Mouse (Mus musculus) lung, postnatal 0 days (tissue): ENCODE measurements around the gene Ccdc13. TPM values are rescaled to one million over a fixed set of nuclear protein-coding genes. Genes with fewer than 3 reads are reported as not detected.

ENCODE experiments used
- ATAC-seq: fragments of 200-750 bp; cut with Nextera tagmentation; 2 replicates; pipeline ENCODE4 v1.8.0; 2017; ENCODE audit warnings: moderate library complexity
- DNase-seq: peaks from one replicate; pipeline ENCODE4 v3.0.0-alpha.2; 2016; ENCODE audit warnings: low spot score
- H3K27ac ChIP-seq: fragments of 300-500 bp; sonication (generic); 2 replicates; pipeline ENCODE4 v1.5.1; 2014; ENCODE audit warnings: antibody characterized with exemption, mild to moderate bottlenecking, low read length, mixed read lengths
- H3K27me3 ChIP-seq: fragments of 300-500 bp; sonication (generic); replicated peaks from 2 replicates; pipeline ENCODE4 v1.6.1; 2014; ENCODE audit warnings: low read length, mixed read lengths; ENCODE audit not compliant: insufficient read depth
- H3K36me3 ChIP-seq: fragments of 300-500 bp; sonication (generic); 2 replicates; pipeline ENCODE4 v1.6.1; 2014; ENCODE audit warnings: low read length, mixed read lengths; ENCODE audit not compliant: insufficient read depth
- H3K4me1 ChIP-seq: fragments of 300-500 bp; sonication (generic); 2 replicates; pipeline ENCODE4 v1.6.1; 2014; ENCODE audit warnings: antibody characterized with exemption, low read depth, low read length, mixed read lengths; ENCODE audit not compliant: insufficient read depth
- H3K4me2 ChIP-seq: fragments of 300-500 bp; sonication (generic); replicated peaks from 2 replicates; pipeline ENCODE4 v1.6.1; 2014; ENCODE audit warnings: low read depth, mild to moderate bottlenecking, low read length, moderate library complexity, mixed read lengths
- H3K4me3 ChIP-seq: fragments of 300-500 bp; sonication (generic); 2 replicates; pipeline ENCODE4 v1.5.1; 2014; ENCODE audit warnings: low read depth, low read length
- H3K9ac ChIP-seq: fragments of 300-500 bp; sonication (generic); replicated peaks from 2 replicates; pipeline ENCODE4 v1.6.1; 2014; ENCODE audit warnings: low read depth, mild to moderate bottlenecking
- H3K9me3 ChIP-seq: fragments of 300-500 bp; sonication (generic); 2 replicates; pipeline ENCODE4 v1.6.1; 2016; ENCODE audit warnings: low read length, mixed read lengths
- CTCF ChIP-seq: IDR thresholded peaks from 2 replicates; pipeline ENCODE4 v1.5.1; 2016; ENCODE audit warnings: antibody characterized with exemption, mild to moderate bottlenecking
- EP300 ChIP-seq: IDR thresholded peaks from 2 replicates; pipeline ENCODE4 v1.6.1; 2016; ENCODE audit warnings: antibody characterized with exemption, mild to moderate bottlenecking, control low read depth
- WGBS: fragments of 180-500 bp; shearing (Covaris S2); extraction: QIAGEN DNeasy Blood & Tissue Kit; methylation state at CpG from one replicate; pipeline ENCODE4 v1.1.7; 2014; 5-methylcytosine and 5-hydroxymethylcytosine counted together
- polyA plus RNA-seq: library from polyadenylated mRNA; unstranded; fragments of >200 nt; fragmentation: Nextera tagmentation; extraction: Ambion mirVana; gene quantifications from 2 replicates; pipeline ENCODE4 v1.2.1, GENCODE M21; 2015

The Ccdc13 gene
- polyA plus RNA-seq, 1 experiment from 2014 or later: 1.8 TPM

GRCm38 (mm10) chr9:121786359-121786758 is 52.9 kb downstream of the Ccdc13 start:
- ATAC-seq: no peak
- Histone ChIP-seq H3K4me2 (no peak overlapping the region), H3K4me3 (no peak overlapping the region), H3K27ac (no peak overlapping the region), H3K36me3 (no peaks in the 10 kb centered on the region), H3K4me1 (no peaks in the 10 kb centered on the region), H3K27me3 (no peaks in the 10 kb centered on the region), H3K9me3 (no peaks in the 10 kb centered on the region), H3K9ac (no peak overlapping the region)
- no peak for TF ChIP-seq CTCF
- TF ChIP-seq EP300: no peak
- WGBS: 81% methylated on average over 2 of the region's 2 CpGs
- no peak for DNase-seq

- no peaks in the 10 kb centered on the region for H3K4me1 ChIP-seq
- H3K4me2 ChIP-seq: no peak overlapping the region
- H3K27ac ChIP-seq: no peak overlapping the region
- H3K4me3 ChIP-seq: no peak overlapping the region
- H3K27me3 ChIP-seq: no peaks in the 10 kb centered on the region
- no peak for TF ChIP-seq EP300
- no peak for TF ChIP-seq CTCF
- ATAC-seq (no peak), DNase-seq (no peak)
- 78% methylated on average over 8 of the region's 8 CpGs for WGBS
- no peak overlapping the region for H3K9ac ChIP-seq
- no peaks in the 10 kb centered on the region for H3K36me3 ChIP-seq
- H3K9me3 ChIP-seq: no peaks in the 10 kb centered on the region
Measured at GRCm38 (mm10) chr9:121785261-121785660, 54.0 kb downstream of the Ccdc13 start.

- Histone ChIP-seq H3K9me3 (no peaks in the 10 kb centered on the region), H3K27ac (no peak overlapping the region), H3K36me3 (no peaks in the 10 kb centered on the region), H3K4me2 (no peak overlapping the region), H3K4me1 (no peaks in the 10 kb centered on the region), H3K9ac (no peak overlapping the region), H3K27me3 (no peaks in the 10 kb centered on the region), H3K4me3 (no peak overlapping the region)
- ATAC-seq (no peak), DNase-seq (no peak)
- TF ChIP-seq CTCF: no peak
- TF ChIP-seq EP300: no peak
- 78% methylated on average over 12 of the region's 12 CpGs for WGBS
Measured at GRCm38 (mm10) chr9:121784801-121785200, 54.5 kb downstream of the Ccdc13 start.

GRCm38 (mm10) chr9:121778066-121778624 is 61.1 kb downstream of the Ccdc13 start:
- no peaks in the 10 kb centered on the region for H3K9me3 ChIP-seq
- H3K4me1 ChIP-seq: no peaks in the 10 kb centered on the region
- no peaks in the 10 kb centered on the region for H3K36me3 ChIP-seq
- TF ChIP-seq CTCF: peak; percentile 12; the same call in 1 of the 2 replicates
- no peak for TF ChIP-seq EP300
- 0 out of 2 replicates have a peak overlapping the region, but pooled peaks have one; percentile 10 for H3K4me3 ChIP-seq
- no peak overlapping the region for H3K9ac ChIP-seq
- 12% methylated on average over 54 of the region's 54 CpGs for WGBS
- no peak overlapping the region for H3K27ac ChIP-seq
- DNase-seq: peak; percentile 36
- ATAC-seq: peak; percentile 14; the same call in 1 of the 2 replicates
- peak overlapping the region; percentile 42 for H3K4me2 ChIP-seq
- peaks cover 21% of the 10 kb centered on the region for H3K27me3 ChIP-seq

GRCm38 (mm10) chr9:121777484-121778065 is 61.7 kb downstream of the Ccdc13 start, which contains the start of gene Klhl40:
Gene Klhl40 (plus strand): TSS chr9:121777607.
- ATAC-seq (no peak), DNase-seq (no peak)
- Histone ChIP-seq H3K27ac (no peak within 1 kb of the TSS), H3K4me1 (no peaks in the 10 kb centered on the region), H3K4me2 (peak within 1 kb of the TSS; percentile 42), H3K9ac (no peak within 1 kb of the TSS), H3K27me3 (peaks cover 21% of the 10 kb centered on the region), H3K36me3 (no peaks in the 10 kb centered on the region), H3K4me3 (0 out of 2 replicates have a peak within 1 kb of the TSS, but pooled peaks have one; percentile 10), H3K9me3 (no peaks in the 10 kb centered on the region)
- WGBS: 15% methylated on average over 22 of the region's 30 CpGs
- no peak for TF ChIP-seq EP300
- no peak for TF ChIP-seq CTCF

GRCm38 (mm10) chr9:121776511-121776910 is 62.8 kb downstream of the Ccdc13 start:
- no peak overlapping the region for H3K9ac ChIP-seq
- no peak overlapping the region for H3K4me2 ChIP-seq
- no peak overlapping the region for H3K27ac ChIP-seq

More at GRCm38 (mm10) chr9:121776511-121776910, 62.8 kb downstream of the Ccdc13 start:
- ATAC-seq (no peak), DNase-seq (no peak)
- TF ChIP-seq EP300 (no peak), CTCF (no peak)
- no peaks in the 10 kb centered on the region for H3K36me3 ChIP-seq
- no peaks in the 10 kb centered on the region for H3K9me3 ChIP-seq
- WGBS: 74% methylated on average over 7 of the region's 7 CpGs
- H3K27me3 ChIP-seq: peaks cover 21% of the 10 kb centered on the region
- no peaks in the 10 kb centered on the region for H3K4me1 ChIP-seq
- no peak overlapping the region for H3K4me3 ChIP-seq
